Mouse (Mus musculus): ENCODE measurements around the gene Gxylt2.

DNA sequence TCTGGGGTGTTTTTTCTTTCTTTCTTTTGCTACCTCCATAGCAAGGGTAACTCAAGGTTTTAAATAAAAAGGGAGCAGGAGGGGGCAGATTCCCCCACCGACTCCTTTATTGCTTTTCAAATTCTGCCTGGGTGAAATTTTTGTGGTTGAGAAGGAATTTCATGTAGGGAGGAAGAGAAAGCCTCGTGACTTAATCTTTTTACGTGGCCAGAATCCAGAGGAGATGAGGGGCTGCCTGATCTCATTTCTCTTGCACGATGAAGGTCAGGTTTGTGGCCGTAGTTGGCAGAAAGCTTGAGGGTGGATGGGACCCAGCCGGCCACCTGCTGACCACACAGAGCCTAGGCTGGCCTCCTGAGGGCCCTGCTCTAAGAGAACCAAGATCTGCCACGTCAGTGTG is 3.0 kb downstream of the Gxylt2 start:
- TF ChIP-seq CTCF (IDR thresholded peaks at IDR 0.05; ENCODE audit: low read depth) (no peak), EP300 (optimal IDR thresholded peaks at IDR 0.05) (no peak)

Measured in stomach, postnatal 0 days (tissue).